Mouse (Mus musculus) gastrocnemius, adult 8-10 months (tissue): Measurements from ENCODE around the gene Fcrla. TPM values are rescaled to one million over a fixed set of nuclear protein-coding genes. Genes with fewer than 3 reads are reported as not detected.
"Not testable (repeated sequence)": the region's sequence is repeated elsewhere in the genome, so short reads cannot be mapped to it uniquely, and the experiment has no call there.

Experiments used
- DNase-seq, 2 experiments: peaks; one replicate each; pipeline ENCODE4 v3.0.0; 2022; ENCODE audit warnings: low spot score in 2 of 2
- total RNA-seq, 4 experiments: library from RNA; stranded (reverse); gene quantifications; 2 replicates each; pipeline ENCODE4 v1.2.4; 2022

Fcrla gene
- total RNA-seq = not detected

- no peak for DNase-seq
Observed at GRCm38 (mm10) chr1:170927378-170927777, at the start of gene Fcrla. Fcrla (minus strand) TSS chr1:170927583.

- DNase-seq = no peak
Observed at GRCm38 (mm10) chr1:170976447-170976846, 49.1 kb upstream of the Fcrla start, which contains the start of gene Fcgr2b. Fcgr2b (minus strand) TSS chr1:170976547.

- DNase-seq = no peak
Observed at GRCm38 (mm10) chr1:170975751-170976161, 48.4 kb upstream of the Fcrla start.

- not testable (repeated sequence) for DNase-seq
Observed at GRCm38 (mm10) chr1:170975350-170975749, 48.0 kb upstream of the Fcrla start.

- DNase-seq = no peak
Observed at GRCm38 (mm10) chr1:170974736-170975135, 47.4 kb upstream of the Fcrla start.

GRCm38 (mm10) chr1:170974171-170974570, 46.8 kb upstream of the Fcrla start:
- no peak for DNase-seq

- DNase-seq = no peak
Observed at GRCm38 (mm10) chr1:170972936-170973335, 45.6 kb upstream of the Fcrla start.

- no peak for DNase-seq
Observed at GRCm38 (mm10) chr1:170972494-170972893, 45.1 kb upstream of the Fcrla start.

GRCm38 (mm10) chr1:170968576-170968975, 41.2 kb upstream of the Fcrla start:
- no peak for DNase-seq

- no peak for DNase-seq
Observed at GRCm38 (mm10) chr1:170967581-170967980, 40.2 kb upstream of the Fcrla start.

GRCm38 (mm10) chr1:170963087-170963486, 35.7 kb upstream of the Fcrla start:
- no peak for DNase-seq

GRCm38 (mm10) chr1:170962301-170962700, 34.9 kb upstream of the Fcrla start:
- DNase-seq = no peak

GRCm38 (mm10) chr1:170961101-170961500, 33.7 kb upstream of the Fcrla start:
- no peak for DNase-seq

GRCm38 (mm10) chr1:170959791-170960190, 32.4 kb upstream of the Fcrla start:
- DNase-seq = no peak

GRCm38 (mm10) chr1:170958225-170958624, 30.8 kb upstream of the Fcrla start:
- DNase-seq = no peak

GRCm38 (mm10) chr1:170953192-170953591, 25.8 kb upstream of the Fcrla start:
- no peak for DNase-seq

GRCm38 (mm10) chr1:170950772-170951171, 23.4 kb upstream of the Fcrla start:
- DNase-seq = no peak

GRCm38 (mm10) chr1:170944908-170945307, 17.5 kb upstream of the Fcrla start:
- not testable (repeated sequence) for DNase-seq

GRCm38 (mm10) chr1:170944151-170944550, 16.8 kb upstream of the Fcrla start:
- not testable (repeated sequence) for DNase-seq

GRCm38 (mm10) chr1:170939255-170939654, 11.9 kb upstream of the Fcrla start:
- DNase-seq = no peak

- no peak for DNase-seq
Observed at GRCm38 (mm10) chr1:170934383-170934782, 7.0 kb upstream of the Fcrla start.

GRCm38 (mm10) chr1:170933940-170934339, 6.6 kb upstream of the Fcrla start:
- no peak for DNase-seq

GRCm38 (mm10) chr1:170933386-170933920, 6.1 kb upstream of the Fcrla start:
- no peak for DNase-seq

- no peak for DNase-seq
Observed at GRCm38 (mm10) chr1:170932043-170932442, 4.7 kb upstream of the Fcrla start.
